Mouse (Mus musculus) monocyte, adult 5-6 weeks (primary cell): ENCODE data around the gene Mecom. TPM values are rescaled to one million over a fixed set of nuclear protein-coding genes. Genes with fewer than 3 reads are reported as not detected.

Experiments used
- ATAC-seq: fragments of 153-309, 156-312 bp; replicated peaks from 2 replicates; pipeline ENCODE4 v1.8.0; 2017; ENCODE audit warnings: mild to moderate bottlenecking; ENCODE audit not compliant: low TSS enrichment, insufficient number of reproducible peaks, severe bottlenecking, poor library complexity, low FRiP score
- total RNA-seq: library from RNA; stranded (forward); fragments of 200-1000, 200-491, 200-594 nt; gene quantifications from 3 replicates; pipeline ENCODE4 v1.2.3, GENCODE M21; 2017

Gene Mecom
- total RNA-seq, 1 experiment from 2014 or later: not detected

DNA sequence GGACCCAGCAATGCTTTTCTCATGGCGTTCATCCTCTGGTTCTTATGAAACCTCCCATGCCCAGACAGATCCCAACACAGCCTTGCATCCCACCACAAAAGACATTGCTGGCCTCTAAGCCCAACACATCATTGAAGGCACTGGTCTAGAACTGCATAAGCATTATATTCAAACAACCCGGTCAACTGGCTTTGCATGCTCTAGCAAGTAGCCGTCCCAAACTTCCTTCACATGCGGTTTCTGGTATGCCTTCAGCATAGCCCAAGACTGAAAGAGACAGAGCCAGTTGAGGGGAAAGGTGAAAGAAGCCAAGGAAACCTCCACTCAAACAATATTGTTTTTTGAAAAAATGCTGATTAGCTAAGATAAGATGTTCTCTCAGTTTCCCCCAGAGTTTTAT lies 397.7 kb downstream of the Mecom start:
- ATAC-seq: no peak

DNA sequence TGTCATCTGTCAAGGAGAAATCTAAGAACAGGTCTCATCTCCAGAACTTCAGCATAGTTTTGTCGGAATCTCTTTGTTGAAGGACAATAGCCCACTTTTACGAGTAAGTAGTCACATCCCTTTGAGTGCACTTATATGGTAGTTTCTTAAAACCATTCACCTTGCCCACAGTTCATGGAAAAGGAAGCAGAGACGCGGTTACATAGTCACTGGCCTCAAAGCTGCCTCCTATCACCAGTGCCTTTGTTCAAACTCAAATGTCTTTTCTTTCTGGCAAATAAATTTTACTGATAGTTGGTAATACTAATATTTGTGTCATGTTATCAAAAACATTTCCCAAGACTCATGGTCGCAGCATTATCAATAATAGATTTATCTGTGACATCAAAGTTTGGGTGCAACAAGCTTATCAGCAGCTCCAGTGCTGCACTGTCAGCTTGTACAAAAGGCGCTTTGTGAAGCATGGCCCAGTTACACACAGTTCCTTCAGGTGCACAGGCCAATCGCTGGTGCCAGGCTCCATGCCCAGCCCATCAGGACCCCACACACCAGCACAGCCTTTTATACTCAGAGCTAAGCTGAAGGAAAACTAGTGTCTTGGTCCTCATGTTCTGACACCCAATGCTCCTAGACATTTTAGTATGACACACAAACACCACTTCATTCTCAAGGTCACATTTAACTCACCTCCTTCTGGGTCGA lies 399.3 kb downstream of the Mecom start:
- ATAC-seq: no peak

DNA sequence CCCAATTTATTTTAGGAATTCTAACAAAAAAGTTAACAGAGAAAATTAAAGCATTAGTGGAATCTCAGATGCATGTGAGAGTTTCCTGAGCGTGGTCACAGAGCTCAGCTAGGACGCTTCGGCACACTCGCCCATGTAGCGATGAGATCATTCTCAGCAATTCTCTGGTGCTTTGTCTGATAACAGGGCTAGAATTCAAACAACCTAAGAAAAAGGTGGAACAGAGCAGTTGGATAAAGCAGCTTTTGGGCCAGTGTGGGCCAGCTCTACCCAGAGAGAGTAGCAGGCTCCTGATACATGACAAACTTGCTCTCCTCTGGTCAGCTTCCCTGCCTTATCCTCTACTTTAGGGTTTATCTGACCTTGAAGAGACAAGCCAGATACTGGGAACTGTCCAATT lies 402.8 kb downstream of the Mecom start:
- no peak for ATAC-seq

DNA sequence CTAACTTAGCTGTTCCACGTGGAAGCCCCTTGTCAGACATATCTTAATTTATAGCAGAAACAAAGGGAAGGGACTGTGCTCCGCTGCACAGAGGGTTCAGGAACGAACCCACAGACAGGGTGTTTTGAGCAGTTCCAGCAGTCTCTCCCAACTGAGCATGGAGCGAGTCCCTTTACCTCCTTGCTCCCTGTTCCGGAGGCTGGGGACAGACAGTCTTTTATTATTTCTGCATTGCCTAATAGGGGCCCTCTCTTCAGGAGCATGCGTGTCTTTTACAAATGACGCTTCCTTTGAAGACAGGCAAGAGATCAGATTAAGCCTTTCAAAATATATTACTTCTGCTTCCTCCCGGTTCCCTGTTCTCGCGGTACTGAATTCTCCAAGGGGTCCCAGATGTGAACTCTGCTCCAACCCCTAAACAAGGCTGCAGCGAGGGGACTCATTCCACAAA lies 403.8 kb downstream of the Mecom start:
- ATAC-seq: no peak

DNA sequence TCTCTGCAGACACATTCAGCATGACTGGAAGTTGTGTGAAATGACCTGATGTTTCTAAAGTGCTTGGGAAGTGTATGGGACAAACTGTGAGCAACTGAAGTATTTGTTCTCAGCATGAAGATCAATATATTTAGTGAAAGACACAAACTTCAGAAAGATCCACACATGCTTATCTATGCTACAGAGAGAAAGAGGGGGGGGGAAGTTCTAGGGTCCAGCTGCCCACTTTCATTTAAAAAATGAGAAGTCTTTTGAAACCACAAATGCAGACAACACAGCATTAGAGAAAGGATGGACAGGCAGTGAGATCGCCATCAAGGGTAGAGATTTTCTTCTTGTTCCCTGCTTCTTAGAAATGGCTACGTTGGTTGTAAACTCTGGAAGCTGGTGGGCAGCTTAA lies 404.4 kb downstream of the Mecom start:
- no peak for ATAC-seq

DNA sequence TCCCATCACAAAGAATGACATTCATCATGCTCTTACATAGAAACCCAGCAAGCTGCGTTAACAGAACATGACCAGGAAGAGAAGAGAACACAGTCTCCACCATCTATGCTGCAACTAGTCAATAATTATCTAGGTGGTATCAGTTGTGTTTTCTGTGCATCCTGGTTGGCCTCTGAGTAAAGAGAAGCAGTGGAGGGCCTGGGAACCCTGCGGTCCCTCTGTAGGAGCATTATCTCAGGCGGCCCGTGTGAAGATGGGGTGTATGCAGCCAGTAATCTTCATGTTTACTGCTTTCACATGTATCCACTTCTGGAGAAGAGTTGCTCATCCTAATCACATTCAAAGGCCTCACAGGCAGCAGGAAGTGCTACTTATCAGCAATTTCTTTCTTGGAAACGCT lies 407.5 kb downstream of the Mecom start:
- ATAC-seq: no peak

DNA sequence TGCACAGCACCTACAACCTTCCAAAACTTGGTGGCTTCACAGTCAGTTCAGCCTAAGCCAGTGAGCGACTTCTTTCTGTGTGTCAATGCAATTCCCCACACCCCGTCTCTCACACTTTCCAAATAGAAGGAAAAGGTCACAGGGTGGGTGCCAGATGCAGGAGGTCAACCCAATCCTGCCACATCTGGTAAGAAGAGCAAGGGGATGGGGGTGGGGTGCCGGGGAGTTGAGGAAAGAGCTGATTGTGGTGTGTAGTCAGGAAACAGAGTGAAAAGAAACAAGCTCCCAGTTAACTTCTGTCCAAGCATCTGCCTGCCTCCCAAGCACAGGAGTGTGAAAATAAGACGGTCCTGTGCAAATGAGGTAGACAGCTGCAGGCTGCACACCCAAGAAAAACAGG lies 408.1 kb downstream of the Mecom start:
- ATAC-seq: no peak

DNA sequence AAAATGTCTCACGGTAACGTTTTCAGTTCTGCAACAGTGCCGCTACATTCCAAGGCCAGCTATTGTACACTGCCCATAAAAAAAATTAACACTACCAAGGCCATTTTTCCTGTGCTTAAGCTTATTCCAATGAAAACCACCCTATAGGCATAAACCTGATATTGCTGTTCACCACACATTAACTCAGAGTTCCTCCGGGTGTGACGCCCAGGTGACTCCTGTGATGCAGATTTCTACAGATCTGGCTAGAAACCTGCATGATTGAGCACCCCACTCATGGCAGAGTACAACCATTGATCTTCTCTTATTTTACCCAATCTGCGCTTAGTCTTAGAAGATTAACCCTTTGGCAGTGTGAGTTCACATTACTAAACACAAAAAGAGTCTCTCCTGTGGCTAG lies 409.2 kb downstream of the Mecom start:
- ATAC-seq: no peak

DNA sequence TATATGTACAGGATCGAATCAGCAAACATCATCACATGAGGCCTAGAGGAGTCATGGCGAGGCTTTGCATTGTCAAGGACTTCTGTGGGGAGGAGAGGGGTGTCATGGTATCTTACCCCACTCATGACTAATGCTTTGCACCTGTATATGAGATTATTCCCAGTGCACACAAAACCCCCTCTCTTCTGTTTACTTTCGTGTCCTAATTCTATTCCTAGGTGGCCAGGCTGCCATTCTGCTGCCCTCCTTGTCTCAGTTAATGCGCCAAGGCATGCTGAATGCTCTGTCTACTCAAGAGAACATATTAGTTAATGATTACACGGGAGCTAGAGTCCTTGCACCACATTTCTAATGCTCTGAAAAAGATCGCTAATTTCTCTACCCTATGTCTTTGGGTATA lies 412.0 kb downstream of the Mecom start:
- no peak for ATAC-seq

DNA sequence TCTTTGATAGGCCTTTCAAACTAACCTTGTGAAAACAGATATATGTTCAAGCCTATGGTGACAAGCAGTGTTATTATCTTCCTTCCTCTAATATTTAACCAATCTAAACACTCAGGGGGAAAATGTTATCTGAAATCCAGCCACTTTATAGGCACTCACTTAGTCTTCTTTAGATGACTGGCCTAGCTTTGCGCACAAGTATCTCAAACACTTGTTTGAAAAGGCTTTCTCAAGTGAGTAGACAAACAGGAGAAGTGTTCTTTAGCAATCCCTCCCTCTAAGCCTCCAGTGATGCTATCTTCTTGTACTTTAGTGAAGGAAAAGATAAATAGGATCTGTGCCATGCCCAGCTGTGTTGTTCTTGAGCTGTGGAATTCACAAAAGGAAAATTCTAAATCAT lies 412.7 kb downstream of the Mecom start:
- no peak for ATAC-seq

DNA sequence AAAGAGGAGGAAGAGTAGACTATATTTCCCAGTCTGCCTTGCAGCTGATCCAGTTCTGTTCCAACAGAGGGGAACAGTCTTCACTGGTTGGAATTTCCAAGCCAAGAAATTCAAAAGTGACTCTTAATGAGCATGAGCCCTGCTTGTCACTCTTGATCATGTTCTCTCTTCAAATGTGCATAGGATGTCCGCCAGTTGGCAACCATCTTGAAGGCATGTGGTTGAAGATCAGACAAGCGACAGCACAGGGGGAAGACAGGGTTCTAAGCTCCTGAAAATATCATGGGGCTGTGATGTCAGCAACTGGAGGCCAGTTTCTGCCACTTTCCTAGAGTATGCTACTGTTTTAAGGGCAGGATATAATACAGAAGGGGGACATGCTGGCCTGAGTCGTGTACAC lies 414.8 kb downstream of the Mecom start:
- ATAC-seq: no peak

DNA sequence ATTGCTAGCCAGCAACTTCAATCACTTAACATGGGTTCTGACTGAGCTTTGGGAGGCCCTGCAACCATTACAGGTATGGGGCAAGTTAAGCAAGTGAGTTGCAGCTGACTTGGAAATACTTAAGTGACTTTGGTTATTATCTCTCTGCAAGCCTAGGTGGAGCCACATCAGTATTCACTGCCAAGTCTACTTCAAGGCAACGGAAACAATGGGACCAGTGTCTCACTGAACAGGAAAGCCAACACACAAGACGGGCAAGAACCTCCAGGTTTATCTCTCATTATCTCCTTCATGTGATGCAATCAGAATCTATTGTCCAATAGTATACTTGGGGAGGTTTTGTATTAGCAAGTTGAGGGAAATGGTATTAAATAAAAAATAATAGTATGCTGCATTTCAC lies 415.4 kb downstream of the Mecom start:
- ATAC-seq: no peak

DNA sequence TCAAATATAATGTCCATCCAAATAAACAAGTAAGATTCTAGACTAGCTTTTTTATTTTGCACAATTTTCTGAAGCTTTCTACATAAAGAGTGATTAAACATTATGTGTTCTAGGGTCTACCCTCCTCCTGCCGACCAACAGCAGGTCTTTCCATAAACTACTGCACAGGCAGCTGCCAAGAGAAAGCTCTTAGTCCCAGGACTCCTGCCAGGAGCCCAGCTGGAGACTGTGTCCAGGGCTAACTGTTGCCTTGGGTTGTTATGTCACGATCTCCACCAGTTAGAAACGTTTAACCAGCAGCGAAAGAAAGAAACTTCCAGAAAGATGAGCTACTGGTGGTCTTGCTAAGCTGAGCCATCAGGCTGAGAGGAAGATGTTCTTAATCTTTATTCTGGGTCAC lies 417.3 kb downstream of the Mecom start:
- no peak for ATAC-seq

DNA sequence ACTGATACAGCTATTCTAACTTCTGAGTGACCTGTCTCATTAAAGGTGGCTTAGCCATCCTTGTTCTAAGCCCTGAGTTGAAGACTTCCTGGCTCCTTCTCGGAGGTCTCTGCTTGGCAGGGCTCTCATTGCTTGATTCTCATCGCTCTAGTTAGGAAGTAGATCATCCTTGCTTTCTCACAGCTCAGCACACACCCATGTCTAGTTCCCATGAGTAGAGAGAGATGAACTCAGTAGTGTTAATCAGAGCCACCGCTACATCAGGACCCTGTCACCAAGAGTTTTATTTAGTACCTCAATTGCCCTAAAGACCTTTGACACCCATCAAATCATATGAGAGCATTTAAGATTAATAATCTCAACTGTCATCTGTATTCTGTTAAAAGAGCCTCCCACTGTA lies 425.2 kb downstream of the Mecom start:
- no peak for ATAC-seq

DNA sequence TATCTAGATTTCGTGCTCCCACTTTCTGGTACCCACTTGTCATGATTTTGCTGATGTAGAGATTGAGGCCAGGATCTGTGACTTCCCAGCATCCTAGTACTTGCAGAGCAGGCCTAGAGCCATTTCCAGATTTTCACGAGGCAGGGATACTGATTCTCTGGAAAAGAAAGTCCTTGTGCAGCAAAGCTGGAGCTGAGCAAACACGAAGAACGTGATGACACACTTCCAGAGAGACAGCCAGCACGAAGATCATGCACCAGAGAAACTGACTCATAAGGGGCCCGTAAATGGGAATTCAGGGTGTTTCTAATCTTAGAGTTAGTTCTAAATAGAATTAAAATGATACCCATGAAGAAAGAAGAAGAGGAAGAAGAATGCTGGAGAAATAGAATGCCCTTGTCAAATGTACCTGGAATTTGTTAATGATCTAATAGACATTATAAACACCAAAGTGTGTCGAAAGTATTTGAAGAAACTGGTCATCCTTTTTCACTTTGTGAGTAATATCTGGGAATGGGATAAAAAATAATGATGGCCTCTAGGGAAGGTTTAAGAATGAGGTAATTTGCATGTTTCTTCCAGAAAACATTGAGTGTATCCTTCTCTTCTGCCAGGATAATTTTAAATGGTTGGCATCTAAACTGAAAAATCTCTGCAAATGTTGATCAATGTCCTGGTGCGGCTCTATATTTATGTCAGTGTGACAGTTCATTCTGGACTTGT lies 426.9 kb downstream of the Mecom start:
- no peak for ATAC-seq

DNA sequence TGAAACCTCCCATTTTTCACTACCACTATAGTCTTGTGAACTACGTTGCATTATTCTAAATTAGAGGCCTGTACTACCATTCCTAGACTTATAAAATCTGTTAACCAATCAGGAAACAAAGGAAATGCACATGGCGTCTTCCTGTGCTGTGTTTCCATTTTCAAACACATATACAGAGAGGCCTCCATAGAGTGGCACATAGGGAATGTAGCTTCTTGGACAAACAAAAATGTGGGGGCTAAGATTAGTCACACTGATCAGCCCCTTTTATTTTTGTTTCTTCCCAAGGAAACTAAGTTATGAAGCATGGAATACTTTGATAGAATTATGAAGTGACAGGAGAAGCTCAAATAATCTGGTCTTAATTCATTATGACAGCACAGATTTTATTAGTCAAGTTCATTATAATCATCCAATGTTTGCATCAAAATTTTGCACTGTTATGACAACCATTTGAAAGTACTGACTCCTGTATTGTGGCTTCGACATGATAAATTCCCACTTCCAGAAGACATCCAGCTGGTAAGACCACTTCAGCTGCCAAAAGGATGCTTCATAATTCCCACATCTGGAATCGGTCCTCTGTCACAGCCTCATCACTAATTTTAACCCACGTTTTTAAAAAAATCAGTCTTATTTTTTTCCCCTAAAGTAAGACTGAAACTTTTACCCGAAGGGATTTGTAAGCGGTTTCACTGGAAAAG lies 429.1 kb downstream of the Mecom start:
- no peak for ATAC-seq

DNA sequence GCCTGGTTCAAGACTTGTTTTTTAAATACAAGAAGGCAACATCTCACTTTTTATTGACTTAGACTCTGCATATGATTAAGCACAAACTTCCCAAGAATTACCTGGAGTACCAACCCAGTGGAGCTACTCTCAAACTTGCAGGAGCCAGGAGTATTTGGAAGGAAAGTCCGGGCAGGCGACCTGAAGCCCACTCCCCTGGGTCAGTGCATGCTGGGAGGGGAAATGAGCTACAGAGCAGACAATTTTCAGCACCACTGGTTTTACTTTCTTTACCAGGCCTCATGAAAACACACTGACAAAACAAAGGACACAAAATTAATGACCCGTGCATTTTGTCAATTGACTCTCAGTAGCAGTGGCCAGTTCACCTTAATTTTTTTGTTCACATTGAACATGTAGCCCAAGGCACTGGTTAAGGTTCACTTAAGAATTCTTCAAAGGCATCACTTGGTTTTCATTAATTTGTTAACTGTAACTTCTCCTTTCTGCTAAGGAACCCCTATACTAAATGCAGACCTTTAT lies 434.5 kb downstream of the Mecom start:
- ATAC-seq: no peak

DNA sequence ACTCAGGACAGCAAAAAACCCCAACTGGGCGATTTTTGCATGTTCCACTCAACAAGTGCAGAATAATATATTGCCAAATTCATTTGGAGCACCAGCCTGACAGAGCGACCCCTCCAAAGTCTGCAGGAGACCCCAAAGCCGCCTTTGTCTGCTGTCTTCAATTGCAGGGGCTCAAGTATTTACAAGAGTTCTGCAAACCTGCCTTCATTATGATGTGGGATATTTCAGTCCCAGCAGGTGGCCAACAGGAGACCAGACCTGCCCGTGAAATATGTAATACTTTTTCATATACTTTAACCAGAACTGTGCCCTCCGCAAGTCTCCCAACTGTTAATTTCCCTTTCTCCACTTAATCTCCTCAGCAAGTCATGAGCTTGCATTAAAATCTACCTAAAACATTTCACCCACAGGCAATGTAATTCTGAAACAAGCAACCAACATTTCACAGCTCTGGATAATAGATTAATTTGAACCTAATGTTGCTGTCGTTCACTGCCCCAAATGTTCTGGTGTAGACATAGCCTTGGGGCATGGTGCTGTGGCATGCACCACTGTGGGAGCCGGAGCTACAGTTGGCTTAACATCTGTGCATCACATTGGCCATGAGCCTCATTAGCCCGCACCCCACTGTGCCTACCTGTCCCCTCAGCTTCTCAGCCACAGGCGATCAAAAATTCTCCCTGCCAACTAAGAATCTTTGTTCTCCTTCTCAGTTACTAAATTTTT lies 439.7 kb downstream of the Mecom start:
- no peak for ATAC-seq

DNA sequence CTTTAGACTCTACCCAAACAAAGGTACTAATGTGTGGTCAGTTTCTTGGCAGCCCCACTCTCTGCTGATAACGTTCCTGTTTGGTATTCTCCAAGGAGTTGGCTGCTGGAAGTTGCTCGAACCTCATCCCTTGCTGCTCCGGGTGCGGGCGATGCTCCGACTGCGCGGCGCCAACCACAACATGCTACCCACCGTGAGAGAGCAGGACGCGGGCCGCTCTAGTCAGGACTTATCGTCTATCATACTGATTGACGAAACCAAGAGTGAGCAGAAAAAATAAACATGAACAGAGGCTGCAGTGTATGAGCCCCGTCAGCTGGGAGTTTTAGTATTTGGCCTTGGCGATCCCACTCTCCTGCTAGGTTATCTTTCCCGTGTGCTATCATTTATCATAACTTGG lies 441.3 kb downstream of the Mecom start:
- no peak for ATAC-seq
